Mouse (Mus musculus) embryonic facial prominence, embryonic 15.5 days (tissue): ENCODE data around the gene Zmiz1. TPM values are rescaled to one million over a fixed set of nuclear protein-coding genes. Genes with fewer than 3 reads are reported as not detected.

Source experiments
- ATAC-seq: fragments of 200-750 bp; cut with Nextera tagmentation; 2 replicates; pipeline ENCODE4 v1.8.0; 2017; ENCODE audit warnings: low read depth, moderate TSS enrichment; ENCODE audit not compliant: insufficient number of reproducible peaks, low FRiP score, low TSS enrichment
- H3K27ac ChIP-seq: fragments of 300-500 bp; sonication (generic); replicated peaks from 2 replicates; pipeline ENCODE4 v1.5.1; 2015; ENCODE audit warnings: mild to moderate bottlenecking, inconsistent platforms
- H3K27me3 ChIP-seq: fragments of 300-500 bp; sonication (generic); 2 replicates; pipeline ENCODE4 v1.6.1; 2015; ENCODE audit warnings: inconsistent platforms
- H3K36me3 ChIP-seq: fragments of 300-500 bp; sonication (generic); 2 replicates; pipeline ENCODE4 v1.6.1; 2015; ENCODE audit warnings: mild to moderate bottlenecking, inconsistent platforms
- H3K4me1 ChIP-seq: fragments of 300-500 bp; sonication (generic); 2 replicates; pipeline ENCODE4 v1.6.1; 2015; ENCODE audit warnings: inconsistent platforms
- H3K4me2 ChIP-seq: fragments of 300-500 bp; sonication (generic); replicated peaks from 2 replicates; pipeline ENCODE4 v1.6.1; 2015; ENCODE audit warnings: mild to moderate bottlenecking, inconsistent platforms
- H3K4me3 ChIP-seq: fragments of 300-500 bp; sonication (generic); replicated peaks from 2 replicates; pipeline ENCODE4 v1.5.1; 2015; ENCODE audit warnings: mild to moderate bottlenecking, inconsistent platforms
- H3K9ac ChIP-seq: fragments of 300-500 bp; sonication (generic); 2 replicates; pipeline ENCODE4 v1.6.1; 2015; ENCODE audit warnings: inconsistent platforms
- H3K9me3 ChIP-seq: fragments of 300-500 bp; sonication (generic); replicated peaks from 2 replicates; pipeline ENCODE4 v1.6.1; 2016; ENCODE audit warnings: inconsistent platforms
- WGBS: fragments of 180-500 bp; shearing (Covaris S2); methylation state at CpG from one replicate; pipeline ENCODE4 v1.1.7; 2015; 5-methylcytosine and 5-hydroxymethylcytosine counted together
- polyA plus RNA-seq: library from polyadenylated mRNA; unstranded; fragments of >200 nt; fragmentation: Nextera tagmentation; extraction: Ambion mirVana; gene quantifications from 2 replicates; pipeline ENCODE4 v1.2.1, GENCODE M21; 2015

Zmiz1 gene
- polyA plus RNA-seq, 1 experiment from 2014 or later: 40.1 TPM

DNA sequence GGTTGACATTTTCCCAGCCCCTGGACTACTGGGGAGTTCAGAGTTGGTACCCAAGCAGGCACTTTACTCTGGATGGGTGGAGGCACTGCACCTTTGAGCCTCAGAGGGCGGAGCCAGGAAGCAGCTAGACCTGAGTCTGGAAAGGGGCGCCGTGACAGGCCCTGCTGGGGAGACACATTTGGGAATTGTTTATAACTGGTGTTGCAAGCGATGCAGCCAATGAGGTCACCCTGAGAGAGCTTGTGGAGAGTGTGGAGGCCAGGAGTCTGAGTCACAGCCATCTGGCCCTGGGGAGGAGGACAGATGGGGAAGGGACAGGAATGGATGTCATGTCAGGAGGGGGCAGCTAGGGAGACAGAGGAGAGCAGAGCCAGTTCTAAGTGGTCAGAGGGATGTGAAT is 60.7 kb downstream of the Zmiz1 start:
- Histone ChIP-seq H3K36me3 (0 out of 2 replicates have a peak, but pooled peaks cover 3% of the 10 kb centered on the region), H3K27me3 (no peaks in the 10 kb centered on the region), H3K4me2 (no peak overlapping the region), H3K9me3 (no peaks in the 10 kb centered on the region), H3K27ac (0 out of 2 replicates have a peak overlapping the region, but pooled peaks have one; percentile 17), H3K9ac (no peak overlapping the region), H3K4me3 (no peak overlapping the region), H3K4me1 (peaks cover 83% of the 10 kb centered on the region)
- no peak; the same call in 1 of the 2 replicates for ATAC-seq
- WGBS: 54% methylated on average over 4 of the region's 4 CpGs

DNA sequence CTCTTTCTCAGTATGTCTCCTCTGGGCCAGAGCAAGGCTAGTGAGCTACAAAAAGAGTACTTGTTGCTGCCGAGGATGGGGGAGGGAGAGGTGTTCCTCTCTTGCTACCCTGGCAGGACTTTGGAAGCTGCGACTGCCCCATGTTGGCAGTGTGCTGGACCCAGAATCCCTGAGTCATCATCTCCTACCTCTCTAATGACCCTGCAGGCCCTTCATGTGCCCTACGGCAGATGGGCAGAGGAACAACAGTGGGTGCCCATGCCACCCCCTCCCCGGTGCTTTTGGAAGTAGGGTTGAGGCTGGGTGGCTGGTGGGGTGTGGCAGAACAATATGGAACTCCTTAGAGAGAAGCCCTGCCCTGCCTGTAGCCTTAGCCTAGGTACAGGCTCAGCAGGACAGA is 61.6 kb downstream of the Zmiz1 start:
- Histone ChIP-seq H3K9ac (no peak overlapping the region), H3K4me3 (no peak overlapping the region), H3K27me3 (no peaks in the 10 kb centered on the region), H3K4me2 (no peak overlapping the region), H3K27ac (0 out of 2 replicates have a peak overlapping the region, but pooled peaks have one; percentile 28), H3K9me3 (no peaks in the 10 kb centered on the region), H3K4me1 (peaks cover 83% of the 10 kb centered on the region), H3K36me3 (0 out of 2 replicates have a peak, but pooled peaks cover 3% of the 10 kb centered on the region)
- ATAC-seq: no peak
- WGBS: 83% methylated on average over 4 of the region's 4 CpGs

DNA sequence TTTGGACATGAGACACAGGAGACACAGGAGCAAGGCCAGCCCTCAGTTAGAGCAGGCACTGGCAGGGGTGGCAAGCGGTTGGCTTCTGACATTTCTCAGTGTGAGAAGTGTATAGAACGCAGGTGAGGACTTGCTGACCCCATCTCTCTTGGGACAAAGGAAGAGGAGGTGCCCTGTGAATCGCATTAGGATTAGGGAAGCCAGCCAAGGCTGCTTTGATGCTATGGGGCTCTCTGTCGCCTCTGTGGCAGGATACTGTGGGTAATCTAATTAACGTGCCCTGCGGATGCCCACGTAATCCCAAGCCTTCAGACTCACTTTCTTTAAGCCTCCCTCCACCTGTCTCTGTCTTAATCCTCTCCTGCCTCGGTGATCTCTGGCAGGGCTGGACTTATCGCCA is 62.0 kb downstream of the Zmiz1 start:
- no peaks in the 10 kb centered on the region for H3K9me3 ChIP-seq
- 0 out of 2 replicates have a peak, but pooled peaks cover 5% of the 10 kb centered on the region for H3K36me3 ChIP-seq
- ATAC-seq: no peak
- no peak overlapping the region for H3K9ac ChIP-seq
- WGBS: 45% methylated on average over 9 of the region's 9 CpGs
- H3K27ac ChIP-seq: 0 out of 2 replicates have a peak overlapping the region, but pooled peaks have one; percentile 28
- no peaks in the 10 kb centered on the region for H3K27me3 ChIP-seq
- no peak overlapping the region for H3K4me3 ChIP-seq
- H3K4me1 ChIP-seq: peaks cover 81% of the 10 kb centered on the region
- H3K4me2 ChIP-seq: no peak overlapping the region

DNA sequence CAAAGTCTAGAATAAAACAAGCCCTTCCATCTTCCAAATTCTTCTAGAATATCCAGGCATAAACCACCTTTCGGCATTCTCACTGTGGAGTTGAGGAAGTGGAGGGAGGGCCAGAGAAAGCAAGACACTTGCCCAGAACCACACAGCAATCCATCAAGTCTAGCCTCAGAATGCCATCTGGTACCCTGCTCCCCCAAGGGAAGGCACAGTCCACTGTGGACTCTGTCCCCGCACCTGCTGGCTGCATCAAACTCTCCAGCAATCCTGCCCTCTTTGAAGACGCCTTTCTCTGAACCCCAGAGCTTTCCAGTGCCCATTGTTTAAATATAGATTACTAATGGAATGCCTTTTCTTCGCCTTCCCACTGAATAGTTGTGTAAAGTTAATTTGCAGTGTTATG is 62.5 kb downstream of the Zmiz1 start:
- WGBS: 67% methylated on average over 4 of the region's 4 CpGs
- no peak overlapping the region for H3K9ac ChIP-seq
- H3K9me3 ChIP-seq: no peaks in the 10 kb centered on the region
- H3K4me2 ChIP-seq: no peak overlapping the region
- ATAC-seq: no peak
- peaks cover 76% of the 10 kb centered on the region for H3K4me1 ChIP-seq
- H3K27ac ChIP-seq: no peak overlapping the region
- H3K27me3 ChIP-seq: no peaks in the 10 kb centered on the region
- 0 out of 2 replicates have a peak, but pooled peaks cover 6% of the 10 kb centered on the region for H3K36me3 ChIP-seq
- H3K4me3 ChIP-seq: no peak overlapping the region

DNA sequence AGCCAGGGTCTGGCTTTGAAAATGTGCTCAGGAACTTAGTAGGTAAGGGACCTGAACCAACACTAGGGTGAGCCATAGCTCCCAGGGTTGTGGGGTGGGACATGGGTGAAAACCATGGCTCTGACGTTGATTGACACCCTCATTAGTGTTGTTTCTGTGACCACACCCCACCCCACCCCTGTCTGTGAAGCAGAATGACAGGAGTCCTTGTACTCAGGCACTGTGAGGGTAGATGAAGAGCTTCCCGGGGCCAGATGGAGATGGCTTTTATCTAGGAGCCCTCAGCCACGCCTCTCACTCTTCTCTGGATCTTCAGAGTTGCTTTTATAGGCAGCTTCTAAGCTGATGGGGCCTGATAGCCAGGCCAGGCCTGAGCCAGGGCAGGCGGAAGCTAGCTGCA is 63.4 kb downstream of the Zmiz1 start:
- Histone ChIP-seq H3K27ac (no peak overlapping the region), H3K4me2 (no peak overlapping the region), H3K9ac (no peak overlapping the region), H3K4me1 (peaks cover 68% of the 10 kb centered on the region), H3K36me3 (0 out of 2 replicates have a peak, but pooled peaks cover 8% of the 10 kb centered on the region), H3K4me3 (no peak overlapping the region), H3K27me3 (no peaks in the 10 kb centered on the region), H3K9me3 (no peaks in the 10 kb centered on the region)
- 46% methylated on average over 4 of the region's 4 CpGs for WGBS
- no peak for ATAC-seq

DNA sequence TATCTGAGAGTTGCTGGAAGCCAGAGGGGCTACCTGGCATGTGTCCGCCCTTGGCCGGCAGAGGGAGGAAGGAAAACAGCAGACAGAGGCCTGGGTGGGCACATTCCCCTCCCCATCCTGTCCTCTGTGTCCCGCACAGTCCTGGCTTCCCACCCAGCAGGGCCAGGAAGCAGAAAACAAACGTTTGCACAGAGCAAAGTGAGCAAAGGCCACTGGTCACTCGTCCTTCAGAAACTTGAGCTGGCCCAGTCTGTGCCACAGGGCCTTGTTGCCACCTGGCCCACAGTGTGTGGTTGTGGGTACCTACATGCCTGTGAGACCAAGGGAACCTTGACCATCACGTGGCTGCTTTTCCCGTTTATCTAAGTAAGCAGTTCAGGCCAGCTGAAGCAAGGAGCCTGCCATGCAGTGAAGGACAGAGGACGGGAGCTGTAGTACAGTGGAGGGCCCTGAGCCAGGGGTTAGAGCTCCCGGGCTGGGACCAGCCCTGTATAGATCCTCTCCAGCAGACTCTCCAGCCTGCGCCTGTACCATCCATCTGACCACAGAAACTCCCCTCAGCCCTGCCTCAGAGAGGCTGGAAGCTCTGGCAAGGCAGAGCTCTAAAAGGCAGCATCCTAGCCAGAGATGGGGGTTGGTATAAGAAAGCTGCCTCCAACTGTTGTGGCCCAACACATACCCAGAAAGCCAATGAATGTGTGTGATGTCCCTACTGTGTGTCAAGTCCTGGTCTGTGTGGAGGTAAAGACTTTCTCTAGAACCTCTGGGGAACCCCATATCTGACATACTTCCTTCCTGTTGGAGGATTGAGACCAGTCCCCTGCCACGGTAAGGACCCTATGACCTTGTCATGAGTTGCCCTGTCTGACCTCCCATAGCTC is 64.5 kb downstream of the Zmiz1 start:
- H3K27ac ChIP-seq: peak overlapping the region; percentile 31; the same call in 1 of the 2 replicates
- H3K4me3 ChIP-seq: no peak overlapping the region
- no peak overlapping the region for H3K4me2 ChIP-seq
- peak; percentile 18; the same call in 1 of the 2 replicates for ATAC-seq
- H3K36me3 ChIP-seq: 0 out of 2 replicates have a peak, but pooled peaks cover 8% of the 10 kb centered on the region
- no peaks in the 10 kb centered on the region for H3K27me3 ChIP-seq
- H3K4me1 ChIP-seq: peaks cover 61% of the 10 kb centered on the region
- H3K9me3 ChIP-seq: no peaks in the 10 kb centered on the region
- no peak overlapping the region for H3K9ac ChIP-seq
- WGBS: 60% methylated on average over 11 of the region's 11 CpGs

DNA sequence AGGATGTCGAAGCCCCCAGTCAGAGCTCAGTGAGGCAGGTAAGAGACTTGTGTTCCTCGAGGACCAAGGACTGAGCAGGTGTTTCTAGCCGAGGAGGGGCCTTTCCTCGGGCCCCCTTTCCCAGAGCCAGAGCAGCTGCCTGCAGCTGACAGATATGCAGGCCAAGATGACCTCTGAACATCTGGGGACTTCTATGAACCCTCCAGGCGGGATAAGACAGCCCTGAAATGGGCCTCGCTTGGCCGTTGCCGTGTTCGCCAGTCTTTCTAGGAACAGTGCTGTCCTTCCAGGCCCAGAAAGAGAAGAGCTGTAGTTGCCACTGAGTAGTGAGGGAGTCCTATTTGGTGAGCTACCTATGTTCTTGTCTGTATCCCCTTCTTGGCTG is 65.1 kb downstream of the Zmiz1 start:
- peaks cover 59% of the 10 kb centered on the region for H3K4me1 ChIP-seq
- H3K9ac ChIP-seq: no peak overlapping the region
- WGBS: 65% methylated on average over 9 of the region's 9 CpGs
- H3K4me2 ChIP-seq: no peak overlapping the region
- no peaks in the 10 kb centered on the region for H3K27me3 ChIP-seq
- 0 out of 2 replicates have a peak, but pooled peaks cover 8% of the 10 kb centered on the region for H3K36me3 ChIP-seq
- no peak overlapping the region for H3K4me3 ChIP-seq
- H3K9me3 ChIP-seq: no peaks in the 10 kb centered on the region
- H3K27ac ChIP-seq: no peak overlapping the region
- no peak for ATAC-seq

DNA sequence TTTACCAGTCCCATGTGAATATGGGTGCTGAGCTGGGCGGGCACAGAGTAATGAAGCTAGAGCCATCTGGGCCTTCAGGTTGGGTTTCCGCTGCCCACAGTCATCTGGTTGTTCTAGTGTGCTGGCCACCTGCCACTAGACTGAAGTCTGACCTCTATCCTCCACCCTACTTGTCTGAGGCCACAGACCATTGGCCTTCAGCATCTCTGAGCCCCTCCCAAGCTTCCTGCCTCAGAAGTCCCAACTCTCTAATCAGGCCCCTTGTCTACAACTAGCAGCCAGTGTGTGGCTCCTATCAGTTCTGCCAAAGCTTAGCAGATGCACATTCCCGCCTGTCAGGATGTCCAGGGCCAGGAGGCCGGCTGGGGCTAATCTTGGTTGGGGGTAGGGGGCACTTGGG is 65.9 kb downstream of the Zmiz1 start:
- no peaks in the 10 kb centered on the region for H3K9me3 ChIP-seq
- H3K36me3 ChIP-seq: 0 out of 2 replicates have a peak, but pooled peaks cover 8% of the 10 kb centered on the region
- no peaks in the 10 kb centered on the region for H3K27me3 ChIP-seq
- H3K4me2 ChIP-seq: no peak overlapping the region
- ATAC-seq: no peak
- peaks cover 52% of the 10 kb centered on the region for H3K4me1 ChIP-seq
- no peak overlapping the region for H3K4me3 ChIP-seq
- H3K9ac ChIP-seq: no peak overlapping the region
- H3K27ac ChIP-seq: 0 out of 2 replicates have a peak overlapping the region, but pooled peaks have one; percentile 4
- 80% methylated on average over 4 of the region's 4 CpGs for WGBS

DNA sequence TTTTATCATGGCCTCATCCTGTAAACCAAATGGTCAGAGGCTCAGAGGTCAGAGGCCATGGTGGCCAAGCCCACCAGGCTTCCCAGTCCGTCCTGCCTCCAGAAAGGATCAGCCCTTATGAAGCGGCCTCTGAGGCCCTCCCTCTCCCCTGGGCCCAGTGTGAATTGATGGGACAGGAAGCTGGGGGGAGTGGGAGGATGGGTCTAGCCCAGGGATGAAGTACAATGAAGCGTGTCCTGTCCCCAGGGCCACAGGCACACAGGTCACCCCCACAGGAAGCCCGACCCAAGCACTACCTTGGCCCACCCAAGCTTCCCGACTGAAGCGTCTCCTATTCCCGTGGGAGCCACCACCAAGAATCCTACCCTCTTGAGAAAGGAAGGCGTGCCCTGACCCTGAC is 66.7 kb downstream of the Zmiz1 start:
- ATAC-seq: no peak
- 62% methylated on average over 8 of the region's 8 CpGs for WGBS

DNA sequence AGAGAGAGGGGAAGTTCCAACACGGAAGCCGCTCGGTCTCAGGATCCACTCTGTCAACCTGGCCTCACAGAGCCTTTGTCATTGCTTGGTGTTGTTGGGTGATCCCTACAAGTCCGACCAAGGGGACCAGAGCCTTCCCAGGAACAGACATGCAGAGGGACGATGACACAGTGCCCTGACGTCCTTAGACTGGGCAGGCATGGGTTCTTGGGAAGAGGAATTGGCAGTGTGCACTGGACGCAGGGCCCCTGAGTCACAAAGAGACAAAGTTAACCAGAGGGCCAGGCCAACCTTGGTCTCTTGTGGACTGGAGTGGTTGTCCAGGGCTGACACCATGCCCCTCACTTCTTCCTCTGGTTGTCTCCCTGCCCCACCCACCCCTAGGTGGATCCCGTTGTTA is 67.9 kb downstream of the Zmiz1 start:
- peaks cover 39% of the 10 kb centered on the region for H3K4me1 ChIP-seq
- no peaks in the 10 kb centered on the region for H3K9me3 ChIP-seq
- no peaks in the 10 kb centered on the region for H3K27me3 ChIP-seq
- H3K36me3 ChIP-seq: 0 out of 2 replicates have a peak, but pooled peaks cover 8% of the 10 kb centered on the region
- H3K9ac ChIP-seq: no peak overlapping the region
- no peak overlapping the region for H3K4me2 ChIP-seq
- ATAC-seq: no peak
- no peak overlapping the region for H3K27ac ChIP-seq
- 90% methylated on average over 8 of the region's 8 CpGs for WGBS
- no peak overlapping the region for H3K4me3 ChIP-seq

More for the DNA sequence above, 66.7 kb downstream of the Zmiz1 start:
- 0 out of 2 replicates have a peak, but pooled peaks cover 8% of the 10 kb centered on the region for H3K36me3 ChIP-seq
- H3K4me2 ChIP-seq: no peak overlapping the region
- H3K27ac ChIP-seq: no peak overlapping the region
- no peaks in the 10 kb centered on the region for H3K27me3 ChIP-seq
- H3K4me3 ChIP-seq: no peak overlapping the region
- no peak overlapping the region for H3K9ac ChIP-seq
- peaks cover 44% of the 10 kb centered on the region for H3K4me1 ChIP-seq
- no peaks in the 10 kb centered on the region for H3K9me3 ChIP-seq

DNA sequence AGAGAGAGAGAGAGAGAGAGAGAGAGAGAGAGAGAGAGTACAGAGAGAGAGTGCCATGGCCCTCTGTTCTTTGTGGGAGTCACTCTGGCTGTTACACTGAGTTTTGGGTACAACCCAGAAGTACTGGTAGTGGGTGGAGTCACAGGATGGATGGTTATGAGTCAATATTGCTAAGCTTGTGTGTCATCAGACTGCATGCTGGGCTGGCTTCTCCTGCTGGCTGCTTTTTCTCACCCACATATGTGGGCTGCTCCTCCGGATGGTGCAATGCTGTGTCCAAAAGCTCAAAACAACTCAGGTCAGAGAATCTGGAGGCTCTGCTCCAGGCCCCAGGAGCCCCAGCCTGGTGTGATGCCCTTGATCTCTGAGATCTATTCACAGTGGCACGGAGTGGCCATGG is 68.3 kb downstream of the Zmiz1 start:
- ATAC-seq: no peak
- H3K27ac ChIP-seq: no peak overlapping the region
- peaks cover 40% of the 10 kb centered on the region for H3K4me1 ChIP-seq
- no peak overlapping the region for H3K4me2 ChIP-seq
- no peak overlapping the region for H3K9ac ChIP-seq
- H3K36me3 ChIP-seq: 0 out of 2 replicates have a peak, but pooled peaks cover 8% of the 10 kb centered on the region
- WGBS: 84% methylated on average over 2 of the region's 2 CpGs
- H3K9me3 ChIP-seq: no peaks in the 10 kb centered on the region
- H3K27me3 ChIP-seq: no peaks in the 10 kb centered on the region
- no peak overlapping the region for H3K4me3 ChIP-seq
